Mouse (Mus musculus) MEL (cell line): Measurements from ENCODE around the gene Gm9964. TPM values are rescaled to one million over a fixed set of nuclear protein-coding genes. Genes with fewer than 3 reads are reported as not detected.

Experiments
- DNase-seq: peaks from one replicate; pipeline ENCODE4 v3.0.0; 2011; ENCODE audit warnings: low read depth, low spot score
- H3K27ac ChIP-seq: 2 replicates; pipeline ENCODE4 v1.5.1; 2012; ENCODE audit warnings: low read depth, mild to moderate bottlenecking, control low read depth, low read length, moderate library complexity; ENCODE audit not compliant: control insufficient read depth
- H3K27me3 ChIP-seq, 2 experiments: fragments of 150-350 bp in 1 of 2; sonication (generic) in 1 of 2; 2 replicates each; pipeline ENCODE4 v1.6.1; 2012; ENCODE audit warnings: low read length in 2 of 2, mild to moderate bottlenecking in 2 of 2, improper control_type of control experiment in 1 of 2, moderate library complexity in 1 of 2; ENCODE audit not compliant: insufficient read depth in 2 of 2, control insufficient read depth in 1 of 2
- H3K36me3 ChIP-seq, 2 experiments: 2 replicates each; pipeline ENCODE4 v1.6.1; 2012 to 2014; ENCODE audit warnings: low read length in 2 of 2, improper control_type of control experiment in 1 of 2, inconsistent platforms in 1 of 2, mild to moderate bottlenecking in 1 of 2; ENCODE audit not compliant: insufficient read depth in 2 of 2, control insufficient read depth in 1 of 2
- H3K4me1 ChIP-seq, 2 experiments: fragments of 150-350 bp in 1 of 2; sonication (generic) in 1 of 2; 2 replicates each; pipeline ENCODE4 v1.6.1; 2012; ENCODE audit warnings: low read length in 2 of 2, improper control_type of control experiment in 1 of 2, mild to moderate bottlenecking in 1 of 2; ENCODE audit not compliant: insufficient read depth in 2 of 2, control insufficient read depth in 1 of 2
- H3K4me3 ChIP-seq, 2 experiments: fragments of 150-350 bp in 1 of 2; sonication (generic) in 1 of 2; 2 replicates each; pipeline ENCODE4 v1.5.1; 2012; ENCODE audit warnings: low read depth in 2 of 2, low read length in 2 of 2, mild to moderate bottlenecking in 2 of 2, moderate library complexity in 2 of 2, control low read depth in 1 of 2, improper control_type of control experiment in 1 of 2; ENCODE audit not compliant: control insufficient read depth in 1 of 2, insufficient read depth in 1 of 2
- H3K79me2 ChIP-seq: 2 replicates; pipeline ENCODE4 v1.6.1; 2012; ENCODE audit warnings: mild to moderate bottlenecking, low read length, moderate library complexity; ENCODE audit not compliant: control insufficient read depth, poor library complexity, insufficient read depth
- H3K9ac ChIP-seq: 2 replicates; pipeline ENCODE4 v1.6.1; 2012; ENCODE audit warnings: low read depth, mild to moderate bottlenecking, control low read depth, low read length, moderate library complexity; ENCODE audit not compliant: control insufficient read depth, poor library complexity, severe bottlenecking
- H3K9me3 ChIP-seq: fragments of 150-350 bp; sonication (generic); replicated peaks from 2 replicates; pipeline ENCODE4 v1.6.1; 2012; ENCODE audit warnings: mild to moderate bottlenecking, low read length, improper control_type of control experiment, moderate library complexity; ENCODE audit not compliant: insufficient read depth
- BHLHE40 ChIP-seq: IDR thresholded peaks from 2 replicates; pipeline ENCODE4 v1.6.1; 2012; ENCODE audit warnings: low read depth, mild to moderate bottlenecking, inconsistent platforms, low read length, improper control_type of control experiment, borderline replicate concordance
- CHD1 ChIP-seq: IDR thresholded peaks from 2 replicates; pipeline ENCODE4 v1.6.1; 2012; ENCODE audit warnings: low read depth, mild to moderate bottlenecking, inconsistent platforms, low read length, improper control_type of control experiment
- CHD2 ChIP-seq: IDR thresholded peaks from 2 replicates; pipeline ENCODE4 v1.6.1; 2011; ENCODE audit warnings: low read length, improper control_type of control experiment
- CTCF ChIP-seq, 3 experiments: IDR thresholded peaks in 2 of 3; conservative IDR thresholded peaks in 1 of 3; 2 replicates each; pipeline ENCODE4 v1.5.1; 2011 to 2012; ENCODE audit warnings: low read length in 3 of 3, low read depth in 2 of 3, mild to moderate bottlenecking in 2 of 3, improper control_type of control experiment in 1 of 3, inconsistent platforms in 1 of 3, mixed read lengths in 1 of 3, moderate library complexity in 1 of 3; ENCODE audit not compliant: control insufficient read depth in 1 of 3, insufficient read depth in 1 of 3, poor library complexity in 1 of 3, severe bottlenecking in 1 of 3
- E2F4 ChIP-seq: IDR thresholded peaks from 2 replicates; pipeline ENCODE4 v1.6.1; 2011; ENCODE audit warnings: low read depth, low read length, improper control_type of control experiment, borderline replicate concordance
- ELF1 ChIP-seq: IDR thresholded peaks from 2 replicates; pipeline ENCODE4 v1.6.1; 2014; ENCODE audit warnings: low read depth, mild to moderate bottlenecking, inconsistent platforms, low read length, improper control_type of control experiment, moderate library complexity
- EP300 ChIP-seq, 2 experiments: IDR thresholded peaks; 2 replicates each; pipeline ENCODE4 v1.6.1; 2011; ENCODE audit warnings: improper control_type of control experiment in 2 of 2, low read length in 2 of 2, low read depth in 1 of 2, mild to moderate bottlenecking in 1 of 2
- ETS1 ChIP-seq: IDR thresholded peaks from 2 replicates; pipeline ENCODE4 v1.6.1; 2012; ENCODE audit warnings: low read depth, mild to moderate bottlenecking, inconsistent platforms, low read length, improper control_type of control experiment, moderate library complexity
- GABPA ChIP-seq: IDR thresholded peaks from 2 replicates; pipeline ENCODE4 v1.6.1; 2012; ENCODE audit warnings: low read depth, mild to moderate bottlenecking, inconsistent platforms, low read length, improper control_type of control experiment, moderate library complexity
- GATA1 ChIP-seq: IDR thresholded peaks from 2 replicates; pipeline ENCODE4 v1.6.1; 2011; ENCODE audit warnings: low read depth, low read length, improper control_type of control experiment
- HCFC1 ChIP-seq: IDR thresholded peaks from 2 replicates; pipeline ENCODE4 v1.6.1; 2012; ENCODE audit warnings: low read depth, mild to moderate bottlenecking, inconsistent platforms, low read length, improper control_type of control experiment, moderate library complexity
- KAT2A ChIP-seq: conservative IDR thresholded peaks from 2 replicates; pipeline ENCODE4 v1.6.1; 2012; ENCODE audit warnings: low read depth, low read length, improper control_type of control experiment, inconsistent platforms
- MAFK ChIP-seq: IDR thresholded peaks from 2 replicates; pipeline ENCODE4 v1.6.1; 2011; ENCODE audit warnings: low read depth, mild to moderate bottlenecking, low read length, improper control_type of control experiment, borderline replicate concordance
- MAX ChIP-seq: IDR thresholded peaks from 2 replicates; pipeline ENCODE4 v1.6.1; 2011; ENCODE audit warnings: low read length, improper control_type of control experiment
- MAZ ChIP-seq: IDR thresholded peaks from 2 replicates; pipeline ENCODE4 v1.6.1; 2012; ENCODE audit warnings: low read depth, mild to moderate bottlenecking, inconsistent platforms, low read length, improper control_type of control experiment
- MEF2A ChIP-seq: IDR thresholded peaks from 2 replicates; pipeline ENCODE4 v1.6.1; 2014; ENCODE audit warnings: low read depth, mild to moderate bottlenecking, inconsistent platforms, low read length, improper control_type of control experiment; ENCODE audit not compliant: poor library complexity, insufficient replicate concordance, severe bottlenecking; ENCODE audit errors: extremely low read depth
- MXI1 ChIP-seq: IDR thresholded peaks from 2 replicates; pipeline ENCODE4 v1.6.1; 2011; ENCODE audit warnings: mild to moderate bottlenecking, low read depth, low read length, improper control_type of control experiment
- MYB ChIP-seq: IDR thresholded peaks from 2 replicates; pipeline ENCODE4 v1.6.1; 2011; ENCODE audit warnings: mild to moderate bottlenecking, low read depth, low read length, improper control_type of control experiment
- MYC ChIP-seq: IDR thresholded peaks from 2 replicates; pipeline ENCODE4 v1.6.1; 2011; ENCODE audit warnings: low read depth, mild to moderate bottlenecking, low read length, improper control_type of control experiment, moderate library complexity
- NELFE ChIP-seq: IDR thresholded peaks from 2 replicates; pipeline ENCODE4 v1.6.1; 2011; ENCODE audit warnings: low read depth, low read length, improper control_type of control experiment
- NRF1 ChIP-seq: IDR thresholded peaks from 2 replicates; pipeline ENCODE4 v1.6.1; 2014; ENCODE audit warnings: low read depth, mild to moderate bottlenecking, inconsistent platforms, low read length, improper control_type of control experiment, moderate library complexity; ENCODE audit not compliant: poor library complexity, insufficient read depth, severe bottlenecking
- POLR2A ChIP-seq, 2 experiments: IDR thresholded peaks; 2 replicates each; pipeline ENCODE4 v1.6.1; 2011 to 2012; ENCODE audit warnings: low read length in 2 of 2, mild to moderate bottlenecking in 2 of 2, control low read depth in 1 of 2, improper control_type of control experiment in 1 of 2, low read depth in 1 of 2, moderate library complexity in 1 of 2; ENCODE audit not compliant: control insufficient read depth in 1 of 2, insufficient read depth in 1 of 2, poor library complexity in 1 of 2
- POLR2AphosphoS2 ChIP-seq: IDR thresholded peaks from 2 replicates; pipeline ENCODE4 v1.6.1; 2011; ENCODE audit warnings: low read length, improper control_type of control experiment
- RCOR1 ChIP-seq: IDR thresholded peaks from 2 replicates; pipeline ENCODE4 v1.6.1; 2012; ENCODE audit warnings: low read depth, mild to moderate bottlenecking, inconsistent platforms, low read length, improper control_type of control experiment
- SIN3A ChIP-seq: IDR thresholded peaks from 2 replicates; pipeline ENCODE4 v1.6.1; 2012; ENCODE audit warnings: low read length, improper control_type of control experiment, inconsistent platforms
- SMC3 ChIP-seq: IDR thresholded peaks from 2 replicates; pipeline ENCODE4 v1.6.1; 2011; ENCODE audit warnings: low read depth, low read length, improper control_type of control experiment
- TAL1 ChIP-seq: IDR thresholded peaks from 2 replicates; pipeline ENCODE4 v1.6.1; 2012; ENCODE audit warnings: mild to moderate bottlenecking, inconsistent platforms, low read length, moderate library complexity, mixed read lengths
- TBP ChIP-seq: IDR thresholded peaks from 2 replicates; pipeline ENCODE4 v1.8.0; 2011; ENCODE audit warnings: low read depth, low read length, improper control_type of control experiment
- TCF12 ChIP-seq: IDR thresholded peaks from 2 replicates; pipeline ENCODE4 v1.6.1; 2014; ENCODE audit warnings: low read depth, mild to moderate bottlenecking, inconsistent platforms, low read length, improper control_type of control experiment, moderate library complexity
- UBTF ChIP-seq: IDR thresholded peaks from 2 replicates; pipeline ENCODE4 v1.6.1; 2012; ENCODE audit warnings: low read depth, mild to moderate bottlenecking, inconsistent platforms, low read length, improper control_type of control experiment, moderate library complexity, borderline replicate concordance; ENCODE audit not compliant: insufficient read depth
- USF1 ChIP-seq: IDR thresholded peaks from 2 replicates; pipeline ENCODE4 v1.6.1; 2014; ENCODE audit warnings: low read depth, mild to moderate bottlenecking, inconsistent platforms, low read length, improper control_type of control experiment, moderate library complexity
- USF2 ChIP-seq, 2 experiments: IDR thresholded peaks; 2 replicates each; pipeline ENCODE4 v1.6.1; 2011 to 2012; ENCODE audit warnings: improper control_type of control experiment in 2 of 2, low read length in 2 of 2, borderline replicate concordance in 1 of 2, inconsistent platforms in 1 of 2, low read depth in 1 of 2, mild to moderate bottlenecking in 1 of 2; ENCODE audit not compliant: insufficient read depth in 1 of 2
- ZC3H11A ChIP-seq: IDR thresholded peaks from 2 replicates; pipeline ENCODE4 v1.6.1; 2012; ENCODE audit warnings: low read depth, mild to moderate bottlenecking, inconsistent platforms, low read length, improper control_type of control experiment
- ZKSCAN1 ChIP-seq: IDR thresholded peaks from 2 replicates; pipeline ENCODE4 v1.6.1; 2012; ENCODE audit warnings: low read depth, mild to moderate bottlenecking, inconsistent platforms, low read length, improper control_type of control experiment, moderate library complexity
- ZMIZ1 ChIP-seq: IDR thresholded peaks from 2 replicates; pipeline ENCODE4 v1.6.1; 2012; ENCODE audit warnings: low read depth, mild to moderate bottlenecking, inconsistent platforms, low read length, improper control_type of control experiment, moderate library complexity
- ZNF384 ChIP-seq: IDR thresholded peaks from 2 replicates; pipeline ENCODE4 v1.6.1; 2012; ENCODE audit warnings: low read depth, mild to moderate bottlenecking, inconsistent platforms, low read length, improper control_type of control experiment
- polyA plus RNA-seq, 2 experiments: library from polyadenylated mRNA; stranded (reverse) in 1 of 2; unstranded in 1 of 2; fragments of >175 nt in 1 of 2; fragments of >200 nt in 1 of 2; gene quantifications; 2 replicates each; pipeline versions ENCODE4 v1.2.1 to v1.2.4; 2012; ENCODE audit warnings: low replicate concordance in 2 of 2, low read depth in 1 of 2; ENCODE audit not compliant: insufficient read length in 2 of 2, insufficient read depth in 1 of 2, missing spikeins in 1 of 2
- total RNA-seq: library from RNA; depleted of rRNA; stranded (reverse); fragments of 300-350 nt; gene quantifications from 2 replicates; pipeline ENCODE4 v1.2.3, GENCODE M21; 2012

Gene Gm9964
- total and polyA plus RNA-seq, 3 experiments, result not detected

DNA sequence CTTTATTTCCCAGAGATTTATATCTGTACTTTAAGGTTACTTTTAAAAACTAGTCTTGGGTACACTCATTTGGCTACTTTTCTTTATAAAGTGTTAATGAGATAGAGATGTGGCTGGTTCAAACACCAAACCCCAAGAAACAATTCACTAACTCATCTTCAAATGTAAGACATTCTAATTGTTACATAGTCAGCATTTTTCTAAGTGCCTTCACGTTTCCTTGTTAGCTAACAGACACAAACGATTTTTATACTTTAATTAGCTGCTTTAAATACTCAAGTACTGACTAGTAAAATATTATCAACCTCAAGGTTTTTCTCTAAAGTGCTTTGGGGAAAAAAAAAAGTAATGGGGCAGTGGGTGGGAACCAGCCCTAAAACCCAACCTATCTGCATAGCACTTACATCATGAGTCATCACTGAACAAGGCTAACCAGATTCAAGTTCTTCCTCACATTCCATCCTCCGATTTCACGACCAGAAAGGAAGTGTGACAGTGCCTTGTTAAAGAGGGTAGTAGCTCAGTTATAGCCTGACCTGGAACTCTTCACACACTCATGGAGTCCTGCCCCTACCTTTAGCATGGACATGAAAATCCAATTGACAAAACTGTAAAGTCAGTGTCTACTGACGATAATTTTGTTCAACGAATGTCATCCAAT lies 43.7 kb downstream of the Gm9964 start:
- Histone ChIP-seq H3K4me1 (peaks cover 12 to 14% of the 10 kb centered on the region in 2 experiments), H3K36me3 (peaks cover 34 to 38% of the 10 kb centered on the region in 2 experiments), H3K27ac (peak overlapping the region; percentile 85), H3K27me3 (no peaks in the 10 kb centered on the region), H3K9ac (peak overlapping the region; percentile 94), H3K79me2 (peaks cover 29% of the 10 kb centered on the region), H3K4me3 (peak overlapping the region; percentile 87 to 91), H3K9me3 (no peaks in the 10 kb centered on the region)
- DNase-seq, result peak; percentile 92
- TF ChIP-seq CHD2, result no peak
- TF ChIP-seq SIN3A, result peak; percentile 63
- TF ChIP-seq MEF2A, result no peak
- TF ChIP-seq EP300 (IDR thresholded peaks at IDR 0.05; ENCODE audit: low read depth in 1 of 2, low read length in 2 of 2), result peak; percentile 37 to 38; a peak in 3 of 4 replicates
- TF ChIP-seq TCF12, result no peak; the same call in 1 of the 2 replicates
- TF ChIP-seq GABPA, result no peak
- TF ChIP-seq ZNF384, result peak; percentile 94
- no peak for TF ChIP-seq E2F4
- no peak for TF ChIP-seq KAT2A
- peak; percentile 25; the same call in 1 of the 2 replicates for TF ChIP-seq GATA1
- peak; percentile 50; the same call in 1 of the 2 replicates for TF ChIP-seq MXI1
- TF ChIP-seq MAZ, result no peak
- TF ChIP-seq TBP, result peak; percentile 78
- TF ChIP-seq ZKSCAN1, result no peak
- no peak for TF ChIP-seq ZMIZ1
- no peak for TF ChIP-seq POLR2AphosphoS2
- TF ChIP-seq MYC, result peak; percentile 27; the same call in 1 of the 2 replicates
- peak in 1 of 2 experiments; percentile 62; a peak in 2 of 4 replicates for TF ChIP-seq POLR2A (IDR thresholded peaks at IDR 0.05; ENCODE audit: control insufficient read depth in 1 of 2, insufficient read depth in 1 of 2, low read depth in 1 of 2, low read length in 2 of 2, poor library complexity in 1 of 2)
- TF ChIP-seq CTCF (IDR thresholded peaks at IDR 0.05 in 2 of 3, conservative IDR thresholded peaks at IDR 0.05 in 1 of 3; ENCODE audit: control insufficient read depth in 1 of 3, insufficient read depth in 1 of 3, low read depth in 2 of 3, low read length in 3 of 3, poor library complexity in 1 of 3, severe bottlenecking in 1 of 3), result no peak
- no peak for TF ChIP-seq USF2 (IDR thresholded peaks at IDR 0.05; ENCODE audit: borderline replicate concordance in 1 of 2, insufficient read depth in 1 of 2, low read depth in 1 of 2, low read length in 2 of 2)
- TF ChIP-seq BHLHE40, result no peak
- TF ChIP-seq HCFC1, result no peak; the same call in 1 of the 2 replicates
- no peak for TF ChIP-seq USF1
- peak; percentile 41 for TF ChIP-seq ETS1
- TF ChIP-seq SMC3, result no peak
- TF ChIP-seq RCOR1, result peak; percentile 38; the same call in 1 of the 2 replicates
- TF ChIP-seq NELFE, result peak; percentile 30; the same call in 1 of the 2 replicates
- no peak; the same call in 1 of the 2 replicates for TF ChIP-seq ELF1
- TF ChIP-seq TAL1, result no peak
- TF ChIP-seq MAX, result peak; percentile 27; the same call in 1 of the 2 replicates
- TF ChIP-seq MYB, result no peak
- TF ChIP-seq CHD1, result 0 out of 2 replicates have a peak, but pooled peaks have one; percentile 8
- TF ChIP-seq ZC3H11A, result no peak
- no peak for TF ChIP-seq NRF1
- no peak for TF ChIP-seq UBTF
- TF ChIP-seq MAFK, result peak; percentile 90; the same call in 1 of the 2 replicates
